Mouse (Mus musculus) E14TG2a.4 (cell line): Measurements from ENCODE around the gene Mbnl2.

Experiments
- H3K27me3 ChIP-seq: 2 replicates; pipeline ENCODE4 v1.6.1; 2014; ENCODE audit warnings: low read length, control low read depth; ENCODE audit not compliant: insufficient read depth
- H3K36me3 ChIP-seq: 2 replicates; pipeline ENCODE4 v1.6.1; 2014; ENCODE audit warnings: low read length, control low read depth; ENCODE audit not compliant: insufficient read depth
- H3K4me1 ChIP-seq: replicated peaks from 2 replicates; pipeline ENCODE4 v1.6.1; 2014; ENCODE audit warnings: low read depth, low read length, control low read depth
- H3K4me3 ChIP-seq: replicated peaks from 2 replicates; pipeline ENCODE4 v1.5.1; 2014; ENCODE audit warnings: mild to moderate bottlenecking, low read length
- H3K9me3 ChIP-seq: 2 replicates; pipeline ENCODE4 v1.6.1; 2014; ENCODE audit warnings: low read length, control low read depth
- CTCF ChIP-seq: conservative IDR thresholded peaks from 2 replicates; pipeline ENCODE4 v1.5.1; 2014; ENCODE audit warnings: low read length
- NANOG ChIP-seq: IDR thresholded peaks from 2 replicates; pipeline ENCODE4 v1.6.1; 2014; ENCODE audit warnings: borderline replicate concordance, low read length, mixed read lengths
- POU5F1 ChIP-seq: IDR thresholded peaks from 2 replicates; pipeline ENCODE4 v1.6.1; 2014; ENCODE audit warnings: low read length, borderline replicate concordance

The Mbnl2 gene

GRCm38 (mm10) chr14:120309691-120310090 is 34.2 kb downstream of the Mbnl2 start:
- no peak overlapping the region for H3K4me3 ChIP-seq
- no peaks in the 10 kb centered on the region for H3K27me3 ChIP-seq
- TF ChIP-seq CTCF = no peak
- no peak for TF ChIP-seq POU5F1
- no peak for TF ChIP-seq NANOG
- H3K36me3 ChIP-seq = no peaks in the 10 kb centered on the region
- peaks cover 62% of the 10 kb centered on the region for H3K4me1 ChIP-seq
- H3K9me3 ChIP-seq = no peaks in the 10 kb centered on the region

- no peaks in the 10 kb centered on the region for H3K27me3 ChIP-seq
- H3K4me1 ChIP-seq = peaks cover 57% of the 10 kb centered on the region
- no peaks in the 10 kb centered on the region for H3K36me3 ChIP-seq
- H3K4me3 ChIP-seq = no peak overlapping the region
- no peaks in the 10 kb centered on the region for H3K9me3 ChIP-seq
- TF ChIP-seq NANOG (no peak), CTCF (no peak), POU5F1 (no peak)
Observed at GRCm38 (mm10) chr14:120311330-120312097, 36.0 kb downstream of the Mbnl2 start.

DNA sequence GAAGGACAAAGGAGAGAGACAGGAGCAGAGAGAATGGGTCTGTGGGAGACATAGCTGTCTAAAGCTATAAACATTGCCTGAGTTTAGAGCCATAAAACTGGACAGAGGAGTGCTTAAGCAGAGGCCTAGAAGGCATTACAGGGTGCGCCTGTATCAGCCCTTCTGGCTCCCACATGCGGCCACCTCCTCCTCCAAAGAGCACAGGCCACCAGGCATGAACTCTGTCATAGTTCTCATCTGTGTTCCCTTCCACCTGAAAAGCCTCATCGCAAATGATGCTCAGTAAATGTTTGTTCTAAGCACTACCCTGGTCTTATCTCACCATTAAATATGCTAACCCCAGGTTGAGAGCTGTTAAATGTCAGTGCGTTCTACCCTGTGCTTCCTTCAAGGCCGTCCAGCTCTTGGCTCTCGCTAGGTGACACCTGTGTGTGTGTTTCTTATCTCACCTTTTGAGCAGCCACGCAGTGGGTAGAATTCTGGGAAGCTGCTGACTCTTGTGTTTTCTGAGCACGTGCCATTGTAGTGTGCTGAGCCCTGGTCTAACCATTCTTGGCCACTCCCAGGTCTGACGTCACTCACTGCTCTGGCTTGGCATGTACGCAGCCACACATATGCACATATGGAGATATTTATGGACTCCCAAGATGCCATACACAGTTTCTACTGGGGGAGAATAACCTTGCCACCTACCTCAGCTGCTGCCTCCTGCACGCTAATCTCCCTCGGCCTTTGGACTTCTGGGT is 37.4 kb downstream of the Mbnl2 start:
- H3K4me1 ChIP-seq = peaks cover 43% of the 10 kb centered on the region
- H3K4me3 ChIP-seq = no peak overlapping the region
- no peaks in the 10 kb centered on the region for H3K27me3 ChIP-seq
- H3K36me3 ChIP-seq = no peaks in the 10 kb centered on the region
- H3K9me3 ChIP-seq = peaks cover 4% of the 10 kb centered on the region; the same call in 1 of the 2 replicates
- TF ChIP-seq POU5F1 (no peak), NANOG (no peak), CTCF (no peak)

- no peaks in the 10 kb centered on the region for H3K36me3 ChIP-seq
- H3K27me3 ChIP-seq = no peaks in the 10 kb centered on the region
- peaks cover 4% of the 10 kb centered on the region; the same call in 1 of the 2 replicates for H3K9me3 ChIP-seq
- no peak overlapping the region for H3K4me3 ChIP-seq
- H3K4me1 ChIP-seq = peaks cover 43% of the 10 kb centered on the region
- TF ChIP-seq NANOG (no peak), POU5F1 (no peak), CTCF (no peak)
Observed at GRCm38 (mm10) chr14:120313466-120313865, 38.0 kb downstream of the Mbnl2 start.

DNA sequence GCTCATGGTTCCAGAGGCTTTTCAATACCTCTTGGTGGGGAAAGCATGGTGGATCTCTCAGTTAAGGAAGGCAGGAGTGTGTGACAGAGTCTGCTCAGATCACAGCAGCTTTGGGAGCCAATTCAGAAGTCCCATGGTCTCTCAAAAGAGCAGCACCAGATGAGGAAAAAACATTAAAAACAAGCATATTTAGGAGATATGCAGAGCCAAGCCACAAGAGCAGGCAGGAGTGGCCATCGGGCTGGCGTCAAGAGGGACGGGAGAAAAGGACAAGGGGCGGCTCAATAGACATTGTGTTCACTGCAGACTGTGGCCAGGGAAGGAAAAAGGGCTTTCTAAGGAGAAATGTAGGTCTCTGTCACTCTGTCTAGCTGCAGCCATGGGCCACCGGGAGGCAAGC is 40.3 kb downstream of the Mbnl2 start:
- Histone ChIP-seq H3K27me3 (no peaks in the 10 kb centered on the region), H3K4me1 (peaks cover 38% of the 10 kb centered on the region), H3K36me3 (no peaks in the 10 kb centered on the region), H3K9me3 (peaks cover 4% of the 10 kb centered on the region; the same call in 1 of the 2 replicates), H3K4me3 (no peak overlapping the region)
- TF ChIP-seq POU5F1 (no peak), NANOG (no peak), CTCF (no peak)

- Histone ChIP-seq H3K4me3 (no peak overlapping the region), H3K4me1 (peaks cover 21% of the 10 kb centered on the region), H3K27me3 (no peaks in the 10 kb centered on the region), H3K36me3 (no peaks in the 10 kb centered on the region), H3K9me3 (peaks cover 4% of the 10 kb centered on the region; the same call in 1 of the 2 replicates)
- TF ChIP-seq CTCF = no peak
- TF ChIP-seq POU5F1 = no peak
- TF ChIP-seq NANOG = no peak
Observed at GRCm38 (mm10) chr14:120318326-120318935, 43.0 kb downstream of the Mbnl2 start.

- Histone ChIP-seq H3K27me3 (no peaks in the 10 kb centered on the region), H3K36me3 (no peaks in the 10 kb centered on the region), H3K9me3 (peaks cover 4% of the 10 kb centered on the region; the same call in 1 of the 2 replicates), H3K4me1 (peaks cover 21% of the 10 kb centered on the region), H3K4me3 (no peak overlapping the region)
- TF ChIP-seq POU5F1 (no peak), NANOG (no peak), CTCF (no peak)
Observed at GRCm38 (mm10) chr14:120318974-120319731, 43.7 kb downstream of the Mbnl2 start.
